Mouse (Mus musculus) left cerebral cortex, postnatal 10 days (tissue): ENCODE results near the gene Amot. TPM values are rescaled to one million over a fixed set of nuclear protein-coding genes. Genes with fewer than 3 reads are reported as not detected.

Experiments used
- DNase-seq, 2 experiments: peaks; one replicate each; pipeline ENCODE4 v3.0.0; 2021 to 2022; ENCODE audit warnings: low spot score in 2 of 2, mixed read lengths in 1 of 2; ENCODE audit errors: extremely low spot score in 1 of 2
- intact Hi-C: fragments of 180-260 bp; cut with DNase I; formaldehyde crosslinking; loops from one replicate; pipeline ENCODE4 v1.15.1; 2025
- total RNA-seq, 2 experiments: library from RNA; stranded (reverse); gene quantifications; 2 replicates each; pipeline ENCODE4 v1.2.3; 2021

The Amot gene
- total RNA-seq, 2 experiments from 2014 or later: 18.6 to 21.0 TPM

DNA sequence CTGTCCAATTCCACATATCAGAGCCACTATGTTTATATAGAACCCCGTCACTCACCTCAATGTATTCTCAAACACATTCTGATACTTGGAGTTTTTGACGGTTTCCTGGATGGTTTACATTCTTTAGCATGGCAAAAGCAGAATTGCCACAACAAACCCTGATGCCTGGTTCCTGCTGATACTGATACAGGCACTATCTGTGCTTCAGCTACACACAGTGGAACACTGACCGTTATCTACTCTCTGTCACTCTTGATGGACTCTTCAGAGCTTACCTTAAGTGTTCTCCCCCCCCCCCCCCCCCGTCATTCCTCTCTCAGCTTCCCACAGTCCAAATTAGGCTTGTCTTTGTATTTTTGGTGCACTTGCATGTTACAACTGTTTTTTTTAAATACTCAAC lies 98.9 kb downstream of the Amot start:
- intact Hi-C loops: no loop called here
- DNase-seq: no peak

DNA sequence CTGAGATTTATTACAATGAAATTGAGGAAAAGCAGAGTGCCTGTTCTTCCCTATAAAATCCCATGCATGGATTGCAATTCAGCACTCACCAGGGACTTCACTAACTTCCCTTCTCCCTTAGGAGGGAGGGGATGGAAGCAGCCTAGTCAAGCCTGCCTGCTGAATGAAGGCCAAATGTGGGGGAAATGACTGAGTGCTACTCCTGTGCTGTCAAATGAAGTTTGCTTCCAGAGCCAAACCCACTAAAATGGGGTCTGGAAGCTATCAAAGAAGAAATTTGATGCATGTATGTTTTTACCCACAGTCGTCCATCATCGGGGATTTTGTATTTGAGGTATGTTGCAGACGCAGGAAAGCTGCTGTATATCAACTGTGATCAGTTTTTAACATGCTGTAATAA lies 103.1 kb downstream of the Amot start:
- intact Hi-C loops: no loop called here
- no peak for DNase-seq

- intact Hi-C loops: no loop called here
- peak in 1 of 2 experiments; percentile 23 for DNase-seq
These were observed 105.7 kb downstream of the Amot start for GRCm38 (mm10) chrX:145399236-145399635.

Other genes with a start within 250 kb of the Amot start
- gene Lhfpl1, start 156.1 kb downstream of the Amot start, total RNA-seq: under 1 TPM; 0.24 to 0.85 TPM